Mouse (Mus musculus) WW6 (cell line): Measurements from ENCODE around the gene Fntb.
"Not testable (repeated sequence)": the region's sequence is repeated elsewhere in the genome, so short reads cannot be mapped to it uniquely, and the experiment has no call there.

Experiments
- DNase-seq: peaks from one replicate; pipeline ENCODE4 v3.0.0-alpha.2; 2013; ENCODE audit warnings: low read depth, low spot score

The Fntb gene

DNA sequence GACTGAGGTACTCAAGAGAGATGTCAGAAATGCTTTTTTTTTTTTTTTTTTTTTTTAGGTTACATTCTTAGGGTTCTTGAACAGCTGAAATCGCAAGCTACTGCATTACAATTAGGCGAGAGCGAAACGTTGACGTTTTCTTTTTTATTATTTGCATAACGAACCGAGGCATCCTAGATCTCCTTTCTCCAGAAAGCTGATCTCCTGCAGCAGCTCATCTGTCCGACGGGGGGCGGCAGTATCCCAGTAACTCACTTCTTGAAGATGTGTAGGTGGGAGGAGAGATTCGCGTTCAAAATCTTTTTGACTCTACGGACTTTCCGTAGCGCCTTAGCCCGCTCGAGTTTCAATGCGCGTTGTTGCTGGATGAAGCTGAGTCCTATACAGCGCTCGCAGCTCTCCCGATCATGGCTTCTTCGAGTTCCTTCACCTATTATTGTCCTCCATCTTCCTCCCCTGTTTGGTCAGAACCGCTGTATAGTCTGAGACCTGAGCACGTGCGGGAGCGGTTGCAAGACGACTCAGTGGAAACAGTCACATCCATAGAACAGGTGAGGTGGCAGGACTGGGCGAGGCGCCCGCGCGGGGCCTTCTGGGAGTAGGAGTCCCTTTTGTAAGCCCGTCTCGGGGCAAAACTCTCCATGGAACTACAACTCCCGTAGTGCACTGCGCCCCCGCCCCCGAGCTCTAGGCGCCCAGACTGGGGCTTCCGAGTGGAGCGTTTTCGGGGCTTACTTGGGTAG, 71.9 kb downstream of the Fntb start:
- DNase-seq = peak; percentile 88

DNA sequence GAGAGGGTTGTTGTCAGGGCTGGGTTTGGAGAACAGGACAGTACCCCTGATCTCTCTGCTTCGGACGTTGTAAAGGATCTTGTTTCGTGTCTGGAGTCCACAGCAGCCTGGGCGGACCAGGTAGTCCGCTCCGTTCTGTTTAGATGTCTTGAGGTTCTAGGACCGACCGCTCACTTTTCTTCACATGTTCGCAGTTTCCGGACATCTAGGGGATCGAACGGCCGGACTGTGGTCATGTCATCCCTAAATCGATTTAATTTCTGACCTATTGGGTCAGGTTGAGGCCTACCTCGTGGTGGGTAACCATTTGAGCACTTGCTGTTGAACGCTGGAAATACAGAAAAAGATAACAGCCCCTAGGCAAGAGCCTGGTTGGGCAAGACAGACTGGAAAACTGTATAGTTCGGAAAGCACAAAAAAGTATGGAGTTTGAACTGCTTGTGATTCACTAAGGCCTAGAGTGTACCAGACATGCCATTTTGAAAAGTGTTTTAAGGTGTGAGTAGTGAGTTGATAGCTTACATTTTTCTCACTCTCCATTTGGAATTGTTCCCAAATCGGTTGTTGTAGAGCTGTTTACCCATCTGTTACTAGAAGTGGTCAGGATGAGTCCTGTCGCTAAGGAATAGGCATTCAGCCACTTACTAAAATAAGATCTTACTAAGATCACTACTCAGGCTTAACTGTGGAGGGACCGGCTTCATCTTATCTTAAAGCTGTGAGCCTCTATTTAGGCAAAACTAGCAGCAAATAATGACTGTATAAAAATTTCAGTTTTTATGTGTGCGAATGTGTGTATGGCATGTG, 72.7 kb downstream of the Fntb start:
- no peak for DNase-seq

DNA sequence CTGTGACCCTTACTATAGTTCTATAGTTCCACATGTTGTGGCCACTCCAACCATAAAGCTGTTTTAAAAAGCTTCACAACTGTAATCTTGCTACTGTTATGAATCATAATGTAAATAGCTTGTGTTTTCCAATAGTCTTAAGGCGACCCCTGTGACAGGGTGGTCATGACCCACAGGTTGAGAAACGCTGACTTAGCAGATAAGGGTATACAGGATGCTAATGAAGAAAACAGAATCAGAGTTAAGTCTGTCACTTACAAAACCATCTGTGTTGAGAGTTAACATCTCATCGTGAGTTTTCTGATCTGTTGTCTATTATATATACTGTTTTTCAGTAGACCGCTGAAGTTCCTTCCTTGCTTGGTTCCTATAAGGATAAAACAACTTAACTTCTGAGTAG, 73.9 kb downstream of the Fntb start:
- DNase-seq = no peak

DNA sequence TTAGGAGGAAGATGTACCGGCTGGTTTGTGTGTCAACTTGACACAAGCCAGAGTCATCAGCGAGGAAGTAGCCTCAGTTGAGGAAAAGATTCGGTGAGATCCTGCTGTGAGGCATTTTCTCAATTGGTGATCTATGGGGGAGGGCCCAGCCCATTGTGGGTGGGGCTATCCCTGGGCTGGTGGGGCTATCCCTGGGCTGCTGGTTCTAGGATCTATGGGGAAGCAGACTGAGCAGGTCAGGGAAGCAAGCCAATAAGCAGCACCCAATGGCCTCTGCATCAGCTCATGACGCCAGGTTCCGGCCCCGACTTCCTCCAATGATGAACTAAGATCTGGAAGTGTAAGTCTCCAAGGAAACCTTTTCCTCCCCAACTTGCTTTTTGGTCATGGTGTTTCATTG, 74.7 kb downstream of the Fntb start:
- no peak for DNase-seq

DNA sequence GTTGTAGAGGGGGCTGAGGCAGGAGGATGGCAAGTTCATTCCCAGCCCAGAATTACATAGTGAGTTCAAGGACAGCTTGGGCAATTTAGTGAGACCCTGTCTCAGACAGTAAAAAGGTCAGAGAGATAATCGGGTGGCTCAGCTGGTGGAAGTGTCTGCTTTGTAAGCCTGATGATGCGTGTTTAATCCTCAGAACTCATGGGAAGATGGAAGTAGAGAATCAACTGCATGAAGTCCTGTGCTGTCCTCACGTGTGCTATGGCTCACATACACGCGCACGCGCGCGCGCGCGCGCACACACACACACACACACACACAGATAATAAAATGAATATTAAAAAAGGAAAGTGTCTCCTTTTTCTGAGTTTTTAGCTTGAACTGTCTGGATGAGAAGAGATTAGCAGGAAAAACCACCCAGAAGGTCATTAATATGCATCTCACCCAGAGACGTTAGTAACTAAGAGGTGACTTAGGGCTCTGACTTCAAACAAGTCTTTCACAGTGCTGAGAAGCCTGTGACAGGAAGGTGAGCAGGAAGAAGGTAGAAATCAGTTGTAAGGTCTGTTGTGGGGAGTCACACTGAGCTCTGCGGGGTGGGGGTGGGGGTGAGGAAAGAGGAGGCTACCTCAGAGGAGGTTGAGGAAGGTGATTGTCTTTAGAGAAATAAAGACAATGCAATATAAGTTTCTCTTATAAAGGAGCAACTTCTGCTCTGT, 79.1 kb downstream of the Fntb start:
- no peak for DNase-seq

DNA sequence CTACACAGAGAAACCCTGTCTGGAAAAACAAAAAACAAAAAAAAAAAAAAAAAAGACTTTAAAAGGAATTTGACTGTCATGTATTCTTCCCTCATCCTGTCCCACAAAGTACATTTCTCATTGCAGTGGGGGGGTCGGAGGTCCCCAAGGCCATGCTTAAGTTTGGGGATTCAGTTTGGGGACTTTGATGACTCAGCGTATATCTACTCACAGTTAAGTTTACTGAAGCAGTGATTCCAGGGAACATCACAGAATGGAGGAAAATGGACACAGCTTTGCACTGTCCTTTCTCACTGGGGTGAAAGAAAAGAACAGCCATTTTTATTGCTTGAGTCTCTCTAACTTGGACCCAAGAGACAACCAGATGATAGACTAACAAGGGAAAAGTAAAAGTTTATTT, 87.0 kb downstream of the Fntb start:
- no peak for DNase-seq

DNA sequence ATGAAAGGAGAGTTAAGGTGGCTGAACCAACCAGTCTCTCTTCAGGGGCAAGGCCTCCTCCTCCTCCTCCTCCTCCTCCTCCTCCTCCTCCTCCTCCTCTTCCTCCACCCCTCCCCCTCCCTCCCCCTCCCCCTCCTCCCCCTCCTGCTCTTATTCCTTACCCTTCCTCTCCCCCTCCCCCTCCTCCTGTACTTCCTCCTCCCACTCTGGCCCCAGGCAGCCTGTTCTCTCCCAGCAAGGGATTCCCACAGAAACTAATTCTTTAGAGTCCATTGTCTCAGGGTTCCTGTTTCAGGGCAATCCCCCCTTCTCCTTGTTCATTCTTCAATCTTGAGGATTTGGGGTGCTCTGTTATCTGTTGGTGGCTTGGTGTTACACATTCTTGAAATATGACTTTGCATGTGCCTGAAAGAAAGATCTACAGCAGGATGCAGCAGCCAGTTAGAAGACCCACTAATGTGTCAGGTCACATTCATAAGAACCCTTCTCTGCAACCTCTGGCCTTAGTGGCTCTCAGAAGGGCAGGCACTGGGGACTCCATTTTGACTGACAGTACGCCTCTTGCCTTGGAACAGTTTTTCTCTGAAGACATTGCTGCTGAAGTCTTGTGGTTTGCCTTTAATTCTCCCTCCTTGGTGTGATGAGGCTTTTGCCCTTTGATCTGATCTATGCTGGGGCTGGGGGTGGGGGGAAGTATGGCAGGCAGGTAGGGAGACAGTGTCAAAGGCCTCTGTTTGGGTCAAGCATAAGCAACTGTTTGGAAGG, 88.2 kb downstream of the Fntb start:
- no peak for DNase-seq

DNA sequence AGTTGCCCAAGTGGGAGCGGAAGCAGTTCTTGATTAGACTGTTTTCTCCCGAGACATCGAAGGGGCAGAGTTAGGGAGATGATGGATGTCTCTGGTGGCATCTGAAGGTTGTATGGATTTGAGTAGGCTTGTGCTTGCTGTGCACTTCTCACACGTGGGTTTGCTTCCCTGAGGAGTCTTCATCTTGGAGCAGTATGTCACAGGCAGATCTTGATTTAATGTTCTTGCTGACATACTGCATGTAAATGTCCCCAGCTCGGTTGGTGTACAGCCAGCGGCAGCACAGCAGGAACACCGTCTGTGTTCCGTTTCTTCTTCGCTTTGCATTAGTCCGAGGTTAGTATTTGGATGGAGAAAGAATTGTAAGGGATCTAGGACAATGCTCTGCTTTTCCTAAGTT, 91.7 kb downstream of the Fntb start:
- no peak for DNase-seq

DNA sequence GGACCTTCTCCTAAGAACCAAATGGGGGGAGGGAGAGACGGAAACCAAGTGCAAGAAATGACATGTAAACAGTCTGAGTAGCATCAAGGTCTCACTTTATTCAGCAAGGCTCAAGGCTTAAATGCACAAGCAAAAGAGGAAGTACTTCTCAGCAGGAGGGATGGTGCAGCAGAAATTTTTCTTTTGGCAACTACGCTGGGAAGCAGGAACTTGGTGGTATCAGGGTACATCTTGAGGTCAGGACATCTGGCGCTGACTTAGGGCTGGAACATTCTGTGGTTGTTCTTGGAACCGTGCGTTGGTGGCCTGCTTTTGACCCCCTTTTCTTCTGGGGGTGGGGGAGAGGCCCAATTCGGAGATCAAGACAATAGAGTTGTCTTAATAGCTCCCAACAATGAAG, 93.4 kb downstream of the Fntb start:
- not testable (repeated sequence) for DNase-seq

DNA sequence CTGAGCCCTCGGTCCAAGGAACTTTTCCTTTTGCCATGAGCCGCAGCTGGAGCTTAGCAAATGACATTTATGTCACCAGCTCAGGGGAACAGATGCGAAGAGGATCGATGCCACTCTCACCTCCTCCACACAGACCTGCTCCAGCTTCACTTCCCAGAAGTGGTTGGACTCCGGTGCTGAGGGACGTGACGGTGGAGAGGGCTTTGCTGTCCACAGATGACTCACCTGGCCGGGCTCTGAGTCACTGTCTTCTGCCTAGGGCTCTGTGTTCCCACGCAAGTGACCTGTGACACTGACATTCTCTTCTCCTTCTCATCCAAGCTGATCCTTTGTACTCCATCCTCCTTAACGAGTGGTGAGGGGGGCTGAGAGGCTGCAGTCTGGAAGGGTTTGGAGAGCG, 98.3 kb downstream of the Fntb start:
- no peak for DNase-seq

DNA sequence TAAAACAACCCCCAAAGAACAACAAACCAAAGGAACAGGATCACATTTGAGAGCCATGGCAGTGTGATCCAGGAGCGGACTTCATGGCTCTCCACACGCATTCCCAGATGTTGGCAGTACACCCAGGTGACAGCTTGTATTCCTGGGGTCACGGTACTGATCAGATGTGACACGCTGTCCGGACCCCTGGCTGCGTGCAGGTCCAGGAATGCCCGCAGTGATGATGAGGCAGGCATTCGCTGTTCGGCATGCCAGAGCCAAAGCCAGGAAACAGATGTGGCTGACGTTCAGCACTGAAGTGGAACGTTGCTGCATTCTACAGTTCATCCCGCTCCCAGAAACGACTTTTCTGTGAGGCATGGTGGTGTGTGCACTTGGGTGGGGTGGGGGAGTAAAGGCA, 99.9 kb downstream of the Fntb start:
- DNase-seq = no peak

DNA sequence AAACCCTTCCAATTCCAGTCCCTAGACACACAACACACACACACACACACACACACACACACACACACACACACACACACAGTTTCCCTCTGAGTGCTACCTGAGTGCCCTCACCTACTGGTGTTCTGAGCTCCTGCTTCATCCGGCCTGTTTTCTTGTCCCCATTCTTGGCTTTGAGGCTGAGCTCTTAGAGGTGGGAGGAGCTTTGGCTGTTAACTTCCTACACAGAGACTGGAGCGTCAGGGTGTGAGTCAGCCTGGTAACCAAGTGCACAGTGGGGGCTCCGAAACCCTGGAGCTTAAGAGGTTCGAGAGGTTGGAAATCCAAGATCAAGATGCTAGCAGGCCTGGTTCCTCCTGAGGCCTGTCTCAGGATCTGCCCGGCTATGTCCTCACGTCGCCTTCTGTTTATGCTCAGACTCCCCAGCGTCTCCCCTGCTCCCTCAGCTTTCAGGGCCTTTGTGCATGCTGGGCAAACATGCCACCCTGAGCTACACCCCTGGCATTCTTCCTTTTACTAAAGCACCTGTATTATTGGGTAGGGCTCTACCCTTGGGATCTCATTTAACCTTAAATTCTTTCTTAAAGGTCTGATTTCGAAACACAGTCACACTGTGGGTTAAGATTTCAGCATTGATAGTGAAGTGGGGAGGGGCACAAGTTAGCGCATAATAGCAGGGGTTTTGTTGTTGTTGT, 102.3 kb downstream of the Fntb start:
- no peak for DNase-seq

DNA sequence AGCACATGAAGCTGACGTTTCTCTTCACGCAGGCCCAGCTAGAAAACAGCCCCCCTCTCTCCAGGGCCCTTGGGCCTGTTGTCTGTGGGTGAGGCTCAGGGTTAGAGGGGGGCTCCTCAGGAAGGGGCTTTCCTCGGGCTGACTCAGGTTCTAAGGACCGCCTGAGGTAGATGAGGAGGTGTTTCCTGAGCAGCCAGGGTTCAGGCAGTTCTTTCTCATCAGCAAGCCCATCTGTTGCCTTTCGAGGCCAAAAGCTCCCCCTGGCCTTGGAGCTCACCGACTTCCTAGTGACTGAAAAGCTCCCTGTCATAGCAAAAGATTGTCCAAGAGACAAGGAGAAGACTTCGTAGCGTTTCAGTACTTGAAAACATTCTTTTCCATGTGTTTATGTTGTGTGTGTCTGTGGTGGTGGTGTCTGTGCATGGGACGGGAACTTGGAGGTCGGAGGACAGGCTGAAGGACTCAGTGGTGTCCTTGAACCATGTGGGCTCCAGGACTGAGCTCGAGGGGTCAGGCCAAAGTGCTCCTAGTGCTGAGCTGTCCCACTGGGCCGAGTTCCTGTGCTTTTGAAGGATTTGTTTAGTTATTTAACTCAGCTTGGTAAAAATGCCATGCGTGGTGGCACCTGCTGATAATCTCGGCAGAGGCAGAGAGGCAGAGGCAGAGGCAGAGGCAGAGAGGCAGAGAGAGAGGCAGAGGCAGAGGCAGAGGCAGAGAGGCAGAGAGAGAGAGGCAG, 103.2 kb downstream of the Fntb start:
- no peak for DNase-seq

DNA sequence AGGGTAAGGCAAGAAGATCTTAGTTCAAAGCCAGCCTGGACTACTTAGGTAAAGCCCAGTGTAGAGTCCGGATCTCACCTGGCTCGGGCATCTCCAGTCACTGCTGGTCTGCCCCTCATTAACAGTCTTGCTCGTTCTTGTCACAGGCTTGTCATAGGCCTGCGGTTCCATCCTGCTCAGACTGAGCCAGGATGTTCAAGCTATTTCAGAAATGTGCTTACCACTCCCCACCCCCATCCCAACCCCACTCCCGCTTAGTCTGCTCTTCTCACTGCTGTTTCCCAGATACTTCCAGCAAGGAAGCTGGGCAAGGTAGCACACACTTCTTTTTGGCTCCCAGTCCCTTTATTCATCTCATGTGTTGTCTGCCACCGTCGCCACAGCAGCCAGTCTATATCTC, 104.2 kb downstream of the Fntb start:
- no peak for DNase-seq

DNA sequence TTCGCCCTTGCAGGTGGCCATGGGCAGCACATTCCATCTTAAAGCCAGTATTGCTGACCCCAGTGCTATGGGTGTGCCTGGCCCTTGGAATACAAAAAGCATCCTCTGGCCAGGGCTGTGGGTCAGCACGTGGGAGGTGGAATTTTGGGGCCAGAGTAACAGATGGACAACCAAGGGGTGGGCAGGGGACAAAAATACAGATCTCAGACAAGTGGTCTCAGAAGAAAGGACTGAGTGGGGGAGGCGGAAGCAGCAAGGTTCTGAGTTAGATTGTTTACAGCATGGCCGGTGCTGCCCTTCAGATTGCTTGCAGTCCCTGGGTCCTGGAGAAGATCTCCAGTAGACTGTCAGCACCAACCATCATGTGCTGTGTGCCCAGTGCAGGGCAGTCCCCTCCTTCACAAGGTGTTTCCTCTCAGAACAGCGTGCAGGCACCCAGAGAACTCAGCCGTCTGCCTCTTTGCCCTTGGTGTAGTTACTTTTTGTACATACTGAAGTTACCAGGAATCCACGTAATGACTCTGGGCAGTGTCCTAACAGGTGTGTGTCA, 107.5 kb downstream of the Fntb start:
- DNase-seq = no peak

DNA sequence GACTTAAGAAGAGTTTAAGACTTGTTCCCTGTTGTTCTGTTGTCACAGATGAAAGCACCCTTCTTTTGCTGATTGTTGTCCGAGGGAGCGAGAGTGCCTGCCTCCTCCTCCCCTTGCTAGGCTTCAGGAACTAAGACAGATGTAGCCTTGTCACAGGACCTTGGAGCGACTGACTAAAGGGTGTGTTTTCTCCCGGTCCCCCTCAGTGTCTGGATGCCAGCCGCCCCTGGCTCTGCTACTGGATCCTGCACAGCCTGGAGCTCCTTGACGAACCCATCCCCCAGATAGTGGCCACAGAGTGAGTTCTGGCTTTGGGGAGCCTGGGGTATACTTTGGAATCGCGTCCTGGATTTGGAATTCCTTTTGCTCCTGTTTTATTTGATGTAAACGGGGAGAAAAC, 109.4 kb downstream of the Fntb start:
- no peak for DNase-seq

DNA sequence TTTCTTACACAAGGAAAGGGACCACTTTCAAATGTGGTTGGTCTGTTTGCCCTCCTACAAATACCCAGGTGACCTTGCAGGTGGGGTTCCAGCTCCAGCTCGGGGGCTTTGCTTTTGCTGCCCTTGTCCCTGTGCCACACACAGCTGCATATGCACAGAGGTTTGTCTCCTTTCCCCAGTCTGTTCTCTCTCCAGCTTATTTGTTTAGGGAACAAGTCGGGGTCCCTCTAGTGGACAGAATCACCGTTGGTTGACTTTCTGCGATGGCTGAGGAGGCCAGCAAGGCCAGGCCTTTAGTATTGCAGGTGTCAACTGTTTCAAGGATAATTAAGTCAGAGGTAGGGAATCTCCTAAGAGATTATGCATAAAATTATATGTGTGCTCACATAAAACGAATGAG, 113.9 kb downstream of the Fntb start:
- DNase-seq = no peak

DNA sequence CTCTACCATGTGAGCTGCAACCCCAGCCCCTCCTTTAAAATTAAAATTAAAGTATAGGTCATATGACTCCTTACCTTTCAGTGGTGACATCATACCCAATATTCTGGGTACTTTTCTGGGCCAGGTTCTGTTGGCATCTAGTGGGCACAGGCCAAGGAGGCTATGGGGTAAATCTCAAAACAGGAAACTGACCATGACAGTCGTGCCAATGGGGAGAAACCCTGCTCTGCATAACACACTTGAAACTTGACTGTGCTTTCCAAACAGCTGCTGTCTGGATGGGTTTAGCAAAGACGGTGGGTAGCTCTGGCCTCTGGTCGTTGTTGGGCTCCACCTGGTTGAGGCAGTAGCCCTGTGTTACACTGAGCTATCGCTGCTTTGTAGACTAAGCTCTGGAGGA, 114.7 kb downstream of the Fntb start:
- DNase-seq = no peak

DNA sequence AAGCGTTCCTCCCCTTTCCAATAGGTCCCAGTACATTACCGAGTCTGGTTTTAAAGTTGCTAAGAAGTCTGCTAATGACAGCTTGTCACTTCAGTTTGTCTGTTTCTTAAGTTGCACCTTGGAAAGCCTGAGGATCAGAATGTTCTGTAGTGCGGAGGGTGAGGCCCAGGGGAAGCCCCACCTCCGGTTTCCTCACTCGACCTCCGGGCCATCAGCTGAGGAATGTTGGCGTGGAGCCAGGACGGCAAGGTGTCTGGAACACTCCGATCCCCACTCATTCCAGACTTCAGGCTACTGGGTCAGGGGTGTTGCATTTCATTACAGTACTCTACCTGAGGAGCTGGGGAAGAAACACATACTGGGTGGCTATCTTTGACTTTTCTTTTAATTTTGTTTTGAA, 118.4 kb downstream of the Fntb start:
- DNase-seq = peak; percentile 87

DNA sequence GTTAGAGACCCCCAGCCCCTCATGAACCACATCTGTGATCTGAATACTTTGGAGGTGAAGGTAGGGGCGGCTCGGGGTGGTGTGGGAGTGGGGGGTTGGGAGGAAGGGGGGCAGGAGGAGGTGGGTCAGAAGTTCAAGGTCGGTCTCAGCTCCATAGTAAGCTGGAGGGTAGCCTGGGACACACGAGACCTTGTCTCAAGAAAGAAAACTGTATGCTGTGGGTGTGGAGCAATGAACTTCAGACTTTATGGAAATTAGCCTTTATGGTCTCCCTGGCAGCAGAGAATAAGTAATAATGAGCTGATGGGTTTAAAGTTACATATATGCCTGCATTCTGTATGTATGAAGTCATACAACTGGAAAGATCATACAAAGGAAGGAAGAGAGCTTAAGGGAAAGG, 119.7 kb downstream of the Fntb start:
- no peak for DNase-seq
